In the genomic region with DNA sequence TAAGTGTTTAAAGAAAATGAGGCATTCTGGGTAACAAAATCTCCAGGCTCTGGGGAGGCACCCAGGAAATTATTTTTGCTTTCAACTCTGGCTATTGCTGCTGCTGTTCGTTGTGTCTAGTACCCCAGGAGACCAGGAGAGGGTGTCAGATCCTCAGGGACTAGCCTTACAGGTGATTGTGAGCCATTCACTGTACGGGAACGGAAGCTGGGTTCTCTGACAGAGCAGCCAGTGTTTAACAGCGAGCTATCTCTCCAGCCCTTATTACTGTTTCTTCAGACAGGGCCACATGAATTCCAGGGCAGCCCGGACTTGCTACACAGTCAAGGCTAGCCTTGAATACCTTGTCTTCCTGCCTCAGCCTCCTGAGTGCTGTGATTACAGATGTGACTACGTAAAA, we compare ENCODE assay signal across 12 mouse cellular contexts.
DNase-seq lines count a peak whose midpoint lies in the region; ATAC-seq and TF ChIP-seq lines count a peak whose summit lies in the region.
"Had no signal": no experiment of that assay in that cellular context is flagged by ENCODE, and none has a peak within 500 bp of the region (broad histone marks: within the 10 kb centered on the region; RNA-seq: fewer than 3 reads in every experiment).

No protein-coding gene starts in this region.

- H3K4me2 ChIP-seq in lung, embryonic 14.5 days, result no peak overlapping the region
- no peak overlapping the region for H3K4me2 ChIP-seq in hindbrain, embryonic 12.5 days (replicated peaks)
- H3K4me2 ChIP-seq: midbrain, embryonic 11.5 days had no signal

- WGBS in lung, embryonic 14.5 days, result 42% methylated on average over 6 of the region's 6 CpGs
- 60% methylated on average over 6 of the region's 6 CpGs for WGBS in hindbrain, embryonic 12.5 days

- peaks cover 3% of the 10 kb centered on the region; the same call in 1 of the 2 replicates for H3K36me3 ChIP-seq in lung, embryonic 14.5 days (ENCODE audit: insufficient read depth)
- H3K36me3 ChIP-seq in hindbrain, embryonic 12.5 days, result no peaks in the 10 kb centered on the region

- H3K9me3 ChIP-seq in lung, embryonic 14.5 days (ENCODE audit: low read depth, low read length), result no peaks in the 10 kb centered on the region
- H3K9me3 ChIP-seq in hindbrain, embryonic 12.5 days (replicated peaks), result no peaks in the 10 kb centered on the region

- ATAC-seq in frontal cortex, adult (ENCODE audit: low TSS enrichment), result peak; percentile 47
- no peak for ATAC-seq in lung, embryonic 14.5 days (ENCODE audit: insufficient read depth)
- no peak for ATAC-seq in hindbrain, embryonic 12.5 days (ENCODE audit: low FRiP score)

- no peak overlapping the region for H3K9ac ChIP-seq in lung, embryonic 14.5 days
- H3K9ac ChIP-seq in hindbrain, embryonic 12.5 days, result no peak overlapping the region

- no peak overlapping the region for H3K27ac ChIP-seq in lung, embryonic 14.5 days (ENCODE audit: low read depth)
- H3K27ac ChIP-seq in hindbrain, embryonic 12.5 days, result no peak overlapping the region

- no peak for DNase-seq in frontal cortex, adult 2 months (ENCODE audit: extremely low spot score in 1 of 2, low spot score in 1 of 2)
- peak; percentile 50 for DNase-seq in lung, embryonic 14.5 days
- no peak for DNase-seq in lung, postnatal 4 days
- peak; percentile 46 for DNase-seq in T-cell, adult 2 months (ENCODE audit: low spot score)
- peak; percentile 48 for DNase-seq in naive thymus-derived CD4-positive, alpha-beta T cell, adult 2 months (ENCODE audit: low read depth)
- DNase-seq in urinary bladder, adult 18-20 months (ENCODE audit: low spot score in 2 of 2), result no peak
- DNase-seq: cerebellum, adult 11-12 months; gastrocnemius, postnatal 10 days; right cerebral cortex, postnatal 4 days had no signal

- no peak overlapping the region for H3K4me3 ChIP-seq in lung, embryonic 14.5 days (ENCODE audit: low read depth, low read length)
- H3K4me3 ChIP-seq in hindbrain, embryonic 12.5 days, result no peak overlapping the region

- H3K27me3 ChIP-seq in lung, embryonic 14.5 days (ENCODE audit: insufficient read depth, low read length), result no peaks in the 10 kb centered on the region
- H3K27me3 ChIP-seq in hindbrain, embryonic 12.5 days, result no peaks in the 10 kb centered on the region

- TF ChIP-seq CTCF in lung, embryonic 14.5 days (IDR thresholded peaks at IDR 0.05; ENCODE audit: low read depth), result peak; percentile 47

- H3K4me1 ChIP-seq in lung, embryonic 14.5 days (ENCODE audit: insufficient read depth), result peaks cover 15% of the 10 kb centered on the region
- H3K4me1 ChIP-seq in hindbrain, embryonic 12.5 days, result peaks cover 9% of the 10 kb centered on the region

Comparison
In these comparisons a context has a peak if more than half of its experiments do, and no peak if none do; other contexts are left out.
1. DNase-seq: peak in lung, embryonic 14.5 days (single experiment), T-cell, adult 2 months (single experiment) and naive thymus-derived CD4-positive, alpha-beta T cell, adult 2 months (single experiment); none in frontal cortex, adult 2 months (0 of 2), lung, postnatal 4 days (0 of 2) and urinary bladder, adult 18-20 months (0 of 2).